Comparison of ENCODE assay signal across 14 mouse cellular contexts in the genomic region with DNA sequence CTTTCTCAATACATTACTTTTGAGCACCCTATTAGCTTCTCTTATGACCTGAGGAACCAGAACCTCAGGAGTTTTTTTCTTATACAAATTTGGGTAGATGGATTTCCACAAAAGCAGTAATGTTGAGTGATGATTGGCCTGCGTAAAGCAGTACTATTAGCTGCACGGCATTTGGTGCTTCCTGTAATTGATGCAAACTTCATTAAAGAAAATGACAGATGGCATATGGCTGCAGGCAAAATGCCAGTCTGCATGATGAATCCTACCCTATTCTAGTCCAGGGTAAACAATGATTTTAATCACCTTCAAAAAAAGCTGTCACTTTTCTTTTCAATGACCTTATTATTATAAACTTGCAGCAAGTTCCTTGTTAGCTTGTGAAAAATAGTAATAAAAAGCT.
DNase-seq lines count a peak whose midpoint lies in the region; ATAC-seq and TF ChIP-seq lines count a peak whose summit lies in the region.
"Had no signal": no experiment of that assay in that cellular context is flagged by ENCODE, and none has a peak within 500 bp of the region (broad histone marks: within the 10 kb centered on the region; RNA-seq: fewer than 3 reads in every experiment).

No protein-coding gene starts in this region.

- H3K9me3 ChIP-seq in hindbrain, embryonic 12.5 days (replicated peaks), result peaks cover 6% of the 10 kb centered on the region; the same call in 1 of the 2 replicates
- peaks cover 10% of the 10 kb centered on the region; the same call in 1 of the 2 replicates for H3K9me3 ChIP-seq in hindbrain, embryonic 13.5 days
- peaks cover 11% of the 10 kb centered on the region; the same call in 1 of the 2 replicates for H3K9me3 ChIP-seq in forebrain, embryonic 14.5 days (replicated peaks; ENCODE audit: control insufficient read depth, low read length)
- no peaks in the 10 kb centered on the region for H3K9me3 ChIP-seq in intestine, postnatal 0 days (ENCODE audit: control insufficient read depth)

- H3K4me3 ChIP-seq in hindbrain, embryonic 12.5 days, result no peak overlapping the region
- H3K4me3 ChIP-seq in hindbrain, embryonic 13.5 days, result no peak overlapping the region
- H3K4me3 ChIP-seq in forebrain, embryonic 14.5 days (ENCODE audit: low read depth, low read length), result no peak overlapping the region
- no peak overlapping the region for H3K4me3 ChIP-seq in intestine, postnatal 0 days (ENCODE audit: low read depth, low read length)
- H3K4me3 ChIP-seq: neural tube, embryonic 12.5 days had no signal

- H3K27ac ChIP-seq in hindbrain, embryonic 12.5 days, result no peak overlapping the region
- H3K27ac ChIP-seq in hindbrain, embryonic 13.5 days, result no peak overlapping the region
- no peak overlapping the region for H3K27ac ChIP-seq in forebrain, embryonic 14.5 days (ENCODE audit: low read depth, low read length)
- H3K27ac ChIP-seq in intestine, postnatal 0 days (ENCODE audit: low read depth, low read length), result no peak overlapping the region
- H3K27ac ChIP-seq: neural tube, embryonic 12.5 days had no signal

- H3K4me1 ChIP-seq in hindbrain, embryonic 12.5 days, result no peaks in the 10 kb centered on the region
- no peaks in the 10 kb centered on the region; the same call in 1 of the 2 replicates for H3K4me1 ChIP-seq in hindbrain, embryonic 13.5 days (replicated peaks)
- H3K4me1 ChIP-seq in forebrain, embryonic 14.5 days (ENCODE audit: control insufficient read depth, insufficient read depth, low read length), result no peaks in the 10 kb centered on the region
- no peaks in the 10 kb centered on the region for H3K4me1 ChIP-seq in intestine, postnatal 0 days (replicated peaks; ENCODE audit: control insufficient read depth, insufficient read depth, low read length)
- H3K4me1 ChIP-seq: neural tube, embryonic 12.5 days had no signal

- WGBS in hindbrain, embryonic 12.5 days, result 54% methylated on average over 2 of the region's 2 CpGs
- WGBS in hindbrain, embryonic 13.5 days, result 29% methylated on average over 2 of the region's 2 CpGs
- 19% methylated on average over 2 of the region's 2 CpGs for WGBS in forebrain, embryonic 14.5 days
- WGBS in intestine, postnatal 0 days, result 64% methylated on average over 2 of the region's 2 CpGs

- peak; percentile 81; the same call in 1 of the 2 replicates for ATAC-seq in hindbrain, embryonic 12.5 days (ENCODE audit: low FRiP score)
- ATAC-seq in hindbrain, embryonic 13.5 days (ENCODE audit: low FRiP score), result no peak; the same call in 1 of the 2 replicates
- ATAC-seq in forebrain, embryonic 14.5 days, result peak; percentile 95
- no peak for ATAC-seq in intestine, postnatal 0 days

- H3K9ac ChIP-seq in hindbrain, embryonic 12.5 days, result no peak overlapping the region
- H3K9ac ChIP-seq in hindbrain, embryonic 13.5 days, result no peak overlapping the region
- H3K9ac ChIP-seq in forebrain, embryonic 14.5 days (ENCODE audit: low read length), result no peak overlapping the region
- no peak overlapping the region for H3K9ac ChIP-seq in intestine, postnatal 0 days (ENCODE audit: low read depth, low read length)
- H3K9ac ChIP-seq: neural tube, embryonic 12.5 days had no signal

- TF ChIP-seq CTCF in intestine, postnatal 0 days (IDR thresholded peaks at IDR 0.05; ENCODE audit: low read depth), result no peak

- H3K36me3 ChIP-seq in hindbrain, embryonic 12.5 days, result no peaks in the 10 kb centered on the region
- H3K36me3 ChIP-seq in hindbrain, embryonic 13.5 days, result peaks cover 3% of the 10 kb centered on the region; the same call in 1 of the 2 replicates
- no peaks in the 10 kb centered on the region for H3K36me3 ChIP-seq in forebrain, embryonic 14.5 days (ENCODE audit: control insufficient read depth, insufficient read depth, low read length)
- no peaks in the 10 kb centered on the region for H3K36me3 ChIP-seq in intestine, postnatal 0 days (ENCODE audit: control insufficient read depth, insufficient read depth)
- H3K36me3 ChIP-seq: neural tube, embryonic 12.5 days had no signal

- DNase-seq in cerebellum, adult 18-20 months, result peak; percentile 66 to 70
- peak; percentile 82 for DNase-seq in forebrain, embryonic 14.5 days (ENCODE audit: low spot score)
- peak; percentile 42 for DNase-seq in layer of hippocampus, adult 9-11 months
- no peak for DNase-seq in urinary bladder, postnatal 4 days (ENCODE audit: low spot score in 2 of 2)
- no peak for DNase-seq in left cerebral cortex, adult 8-10 months (ENCODE audit: low spot score in 2 of 2)
- DNase-seq: heart, postnatal 4 days; kidney, adult 9 months; liver; lung, postnatal 10 days; thymus, adult 18-20 months had no signal

- no peak overlapping the region for H3K4me2 ChIP-seq in hindbrain, embryonic 12.5 days (replicated peaks)
- no peak overlapping the region for H3K4me2 ChIP-seq in hindbrain, embryonic 13.5 days
- no peak overlapping the region for H3K4me2 ChIP-seq in forebrain, embryonic 14.5 days (ENCODE audit: low read length)
- no peak overlapping the region for H3K4me2 ChIP-seq in intestine, postnatal 0 days (replicated peaks; ENCODE audit: low read depth)
- H3K4me2 ChIP-seq: neural tube, embryonic 12.5 days had no signal

- H3K27me3 ChIP-seq in hindbrain, embryonic 12.5 days, result no peaks in the 10 kb centered on the region
- no peaks in the 10 kb centered on the region for H3K27me3 ChIP-seq in hindbrain, embryonic 13.5 days
- no peaks in the 10 kb centered on the region for H3K27me3 ChIP-seq in forebrain, embryonic 14.5 days (replicated peaks; ENCODE audit: control insufficient read depth, insufficient read depth, low read length)
- no peaks in the 10 kb centered on the region for H3K27me3 ChIP-seq in intestine, postnatal 0 days (replicated peaks; ENCODE audit: control insufficient read depth, insufficient read depth, low read length)
- H3K27me3 ChIP-seq: neural tube, embryonic 12.5 days had no signal

Comparison
In these comparisons a context has a peak if more than half of its experiments do, and no peak if none do; other contexts are left out.
1. ATAC-seq: peak in hindbrain, embryonic 12.5 days (single experiment) and forebrain, embryonic 14.5 days (single experiment); none in hindbrain, embryonic 13.5 days (single experiment) and intestine, postnatal 0 days (single experiment).
2. DNase-seq: peak in cerebellum, adult 18-20 months (2 of 2), forebrain, embryonic 14.5 days (single experiment) and layer of hippocampus, adult 9-11 months (single experiment); none in urinary bladder, postnatal 4 days (0 of 2) and left cerebral cortex, adult 8-10 months (0 of 2).